Mouse (Mus musculus) neural tube, embryonic 12.5 days (tissue): Measurements from ENCODE around the gene Sv2b. TPM values are rescaled to one million over a fixed set of nuclear protein-coding genes. Genes with fewer than 3 reads are reported as not detected.
A peak's percentile ranks its signal among the peaks of the same experiment; 100 is the strongest.
"Not testable (repeated sequence)": the region's sequence is repeated elsewhere in the genome, so short reads cannot be mapped to it uniquely, and the experiment has no call there.

ENCODE experiments used
- ATAC-seq: fragments of 200-750 bp; cut with Nextera tagmentation; 2 replicates; pipeline ENCODE4 v1.8.0; 2017; ENCODE audit warnings: low read depth, mild to moderate bottlenecking, moderate TSS enrichment, moderate library complexity; ENCODE audit not compliant: low FRiP score
- H3K27ac ChIP-seq: fragments of 300-500 bp; sonication (generic); 2 replicates; pipeline ENCODE4 v1.5.1; 2016
- H3K27me3 ChIP-seq: fragments of 300-500 bp; sonication (generic); replicated peaks from 2 replicates; pipeline ENCODE4 v1.6.1; 2016; ENCODE audit warnings: mild to moderate bottlenecking
- H3K36me3 ChIP-seq: fragments of 300-500 bp; sonication (generic); 2 replicates; pipeline ENCODE4 v1.6.1; 2016; ENCODE audit warnings: mild to moderate bottlenecking
- H3K4me1 ChIP-seq: fragments of 300-500 bp; sonication (generic); 2 replicates; pipeline ENCODE4 v1.6.1; 2016
- H3K4me2 ChIP-seq: fragments of 300-500 bp; sonication (generic); replicated peaks from 2 replicates; pipeline ENCODE4 v1.6.1; 2016; ENCODE audit warnings: mild to moderate bottlenecking
- H3K4me3 ChIP-seq: fragments of 300-500 bp; sonication (generic); 2 replicates; pipeline ENCODE4 v1.5.1; 2016
- H3K9ac ChIP-seq: fragments of 300-500 bp; sonication (generic); 2 replicates; pipeline ENCODE4 v1.6.1; 2016; ENCODE audit warnings: mild to moderate bottlenecking
- H3K9me3 ChIP-seq: fragments of 300-500 bp; sonication (generic); 2 replicates; pipeline ENCODE4 v1.6.1; 2016; ENCODE audit warnings: mild to moderate bottlenecking
- WGBS: fragments of 180-500 bp; shearing (Covaris S2); methylation state at CpG from one replicate; pipeline ENCODE4 v1.1.7; 2016; 5-methylcytosine and 5-hydroxymethylcytosine counted together
- polyA plus RNA-seq: library from polyadenylated mRNA; unstranded; fragments of >200 nt; fragmentation: Nextera tagmentation; extraction: Ambion mirVana; gene quantifications from 2 replicates; pipeline ENCODE4 v1.2.1, GENCODE M21; 2016

The Sv2b gene
- polyA plus RNA-seq, 1 experiment from 2014 or later: 7.3 TPM

GRCm38 (mm10) chr7:75240754-75241507, 68.1 kb downstream of the Sv2b start:
- Histone ChIP-seq H3K4me1 (no peaks in the 10 kb centered on the region), H3K9me3 (no peaks in the 10 kb centered on the region), H3K27me3 (no peaks in the 10 kb centered on the region), H3K4me2 (no peak overlapping the region), H3K27ac (no peak overlapping the region), H3K9ac (no peak overlapping the region), H3K4me3 (no peak overlapping the region), H3K36me3 (no peaks in the 10 kb centered on the region)
- ATAC-seq: no peak
- 38% methylated on average over 8 of the region's 8 CpGs for WGBS

GRCm38 (mm10) chr7:75236386-75236785, 72.7 kb downstream of the Sv2b start:
- ATAC-seq: no peak
- 98% methylated on average over 1 of the region's 1 CpGs for WGBS

GRCm38 (mm10) chr7:75224206-75224605, 84.9 kb downstream of the Sv2b start:
- no peak for ATAC-seq
- Histone ChIP-seq H3K4me2 (no peak overlapping the region), H3K9ac (no peak overlapping the region), H3K27ac (no peak overlapping the region), H3K27me3 (no peaks in the 10 kb centered on the region), H3K36me3 (no peaks in the 10 kb centered on the region), H3K4me3 (no peak overlapping the region), H3K4me1 (no peaks in the 10 kb centered on the region), H3K9me3 (no peaks in the 10 kb centered on the region; the same call in 1 of the 2 replicates)
- 94% methylated on average over 4 of the region's 4 CpGs for WGBS

More at GRCm38 (mm10) chr7:75236386-75236785, 72.7 kb downstream of the Sv2b start:
- H3K27me3 ChIP-seq: no peaks in the 10 kb centered on the region
- H3K9ac ChIP-seq: no peak overlapping the region
- no peak overlapping the region for H3K4me3 ChIP-seq
- no peaks in the 10 kb centered on the region for H3K9me3 ChIP-seq
- H3K4me2 ChIP-seq: no peak overlapping the region
- no peaks in the 10 kb centered on the region for H3K36me3 ChIP-seq
- H3K27ac ChIP-seq: no peak overlapping the region
- H3K4me1 ChIP-seq: no peaks in the 10 kb centered on the region

- Histone ChIP-seq H3K36me3 (no peaks in the 10 kb centered on the region), H3K27me3 (no peaks in the 10 kb centered on the region), H3K4me2 (no peak overlapping the region), H3K4me1 (no peaks in the 10 kb centered on the region), H3K4me3 (no peak overlapping the region), H3K9me3 (no peaks in the 10 kb centered on the region; the same call in 1 of the 2 replicates), H3K27ac (no peak overlapping the region), H3K9ac (no peak overlapping the region)
- ATAC-seq: no peak
- 77% methylated on average over 7 of the region's 7 CpGs for WGBS
Observed at GRCm38 (mm10) chr7:75222704-75223431, 86.2 kb downstream of the Sv2b start.

GRCm38 (mm10) chr7:75220786-75221185, 88.3 kb downstream of the Sv2b start:
- no peak for ATAC-seq
- H3K4me3 ChIP-seq: no peak overlapping the region
- no peaks in the 10 kb centered on the region for H3K36me3 ChIP-seq
- no peaks in the 10 kb centered on the region for H3K27me3 ChIP-seq
- no peak overlapping the region for H3K27ac ChIP-seq
- H3K4me2 ChIP-seq: no peak overlapping the region
- H3K9me3 ChIP-seq: no peaks in the 10 kb centered on the region; the same call in 1 of the 2 replicates
- 54% methylated on average over 1 of the region's 1 CpGs for WGBS
- no peaks in the 10 kb centered on the region for H3K4me1 ChIP-seq
- no peak overlapping the region for H3K9ac ChIP-seq

GRCm38 (mm10) chr7:75220296-75220695, 88.8 kb downstream of the Sv2b start:
- no peak overlapping the region for H3K9ac ChIP-seq
- no peaks in the 10 kb centered on the region for H3K27me3 ChIP-seq
- ATAC-seq: no peak

GRCm38 (mm10) chr7:75216180-75216579, 92.9 kb downstream of the Sv2b start:
- no peak for ATAC-seq
- no peaks in the 10 kb centered on the region; the same call in 1 of the 2 replicates for H3K9me3 ChIP-seq

More at GRCm38 (mm10) chr7:75220296-75220695, 88.8 kb downstream of the Sv2b start:
- H3K27ac ChIP-seq: no peak overlapping the region
- H3K9me3 ChIP-seq: no peaks in the 10 kb centered on the region; the same call in 1 of the 2 replicates
- no peaks in the 10 kb centered on the region for H3K36me3 ChIP-seq
- no peaks in the 10 kb centered on the region for H3K4me1 ChIP-seq
- H3K4me2 ChIP-seq: no peak overlapping the region
- H3K4me3 ChIP-seq: no peak overlapping the region

GRCm38 (mm10) chr7:75209221-75209641, 99.8 kb downstream of the Sv2b start:
- WGBS: 64% methylated on average over 4 of the region's 4 CpGs
- ATAC-seq: no peak
- H3K27ac ChIP-seq: no peak overlapping the region
- H3K36me3 ChIP-seq: no peaks in the 10 kb centered on the region
- no peaks in the 10 kb centered on the region for H3K9me3 ChIP-seq
- no peak overlapping the region for H3K9ac ChIP-seq
- no peaks in the 10 kb centered on the region; the same call in 1 of the 2 replicates for H3K27me3 ChIP-seq
- H3K4me2 ChIP-seq: no peak overlapping the region
- no peak overlapping the region for H3K4me3 ChIP-seq
- H3K4me1 ChIP-seq: 0 out of 2 replicates have a peak, but pooled peaks cover 6% of the 10 kb centered on the region

More at GRCm38 (mm10) chr7:75216180-75216579, 92.9 kb downstream of the Sv2b start:
- Histone ChIP-seq H3K4me2 (no peak overlapping the region), H3K9ac (no peak overlapping the region), H3K27ac (no peak overlapping the region), H3K4me1 (no peaks in the 10 kb centered on the region), H3K4me3 (no peak overlapping the region), H3K27me3 (no peaks in the 10 kb centered on the region; the same call in 1 of the 2 replicates), H3K36me3 (no peaks in the 10 kb centered on the region)
- 91% methylated on average over 7 of the region's 7 CpGs for WGBS

GRCm38 (mm10) chr7:75207965-75208644, 101.0 kb downstream of the Sv2b start:
- no peak overlapping the region for H3K4me3 ChIP-seq
- 0 out of 2 replicates have a peak, but pooled peaks cover 6% of the 10 kb centered on the region for H3K4me1 ChIP-seq
- ATAC-seq: no peak
- H3K36me3 ChIP-seq: no peaks in the 10 kb centered on the region
- H3K27me3 ChIP-seq: no peaks in the 10 kb centered on the region; the same call in 1 of the 2 replicates
- H3K4me2 ChIP-seq: no peak overlapping the region
- no peak overlapping the region for H3K9ac ChIP-seq
- H3K9me3 ChIP-seq: no peaks in the 10 kb centered on the region
- no peak overlapping the region for H3K27ac ChIP-seq
- WGBS: 71% methylated on average over 3 of the region's 3 CpGs

- H3K27ac ChIP-seq: no peak overlapping the region
- H3K4me1 ChIP-seq: 0 out of 2 replicates have a peak, but pooled peaks cover 6% of the 10 kb centered on the region
- H3K9me3 ChIP-seq: no peaks in the 10 kb centered on the region
- no peaks in the 10 kb centered on the region for H3K27me3 ChIP-seq
- no peak overlapping the region for H3K9ac ChIP-seq
- no peak for ATAC-seq
- no peaks in the 10 kb centered on the region for H3K36me3 ChIP-seq
- no peak overlapping the region for H3K4me2 ChIP-seq
- WGBS: 93% methylated on average over 3 of the region's 3 CpGs
- no peak overlapping the region for H3K4me3 ChIP-seq
Observed at GRCm38 (mm10) chr7:75206671-75207070, 102.4 kb downstream of the Sv2b start.

- ATAC-seq: no peak
- Histone ChIP-seq H3K4me1 (0 out of 2 replicates have a peak, but pooled peaks cover 6% of the 10 kb centered on the region), H3K36me3 (no peaks in the 10 kb centered on the region), H3K27me3 (no peaks in the 10 kb centered on the region), H3K4me3 (no peak overlapping the region), H3K9ac (no peak overlapping the region), H3K4me2 (no peak overlapping the region), H3K9me3 (no peaks in the 10 kb centered on the region), H3K27ac (no peak overlapping the region)
- WGBS: 72% methylated on average over 3 of the region's 3 CpGs
Observed at GRCm38 (mm10) chr7:75205386-75205785, 103.7 kb downstream of the Sv2b start.

- H3K27ac ChIP-seq, H3K4me3 ChIP-seq, H3K4me2 ChIP-seq, H3K9ac ChIP-seq, H3K9me3 ChIP-seq, H3K36me3 ChIP-seq, H3K27me3 ChIP-seq, H3K4me1 ChIP-seq: not testable (repeated sequence)
- ATAC-seq: peak; percentile 33; the same call in 1 of the 2 replicates
- 97% methylated on average over 1 of the region's 1 CpGs for WGBS
Observed at GRCm38 (mm10) chr7:75194919-75195230, 114.2 kb downstream of the Sv2b start.
